Mouse (Mus musculus): ENCODE results near the gene Itih4. TPM values are rescaled to one million over a fixed set of nuclear protein-coding genes. Genes with fewer than 3 reads are reported as not detected.

Itih4 gene
- polyA plus RNA-seq, 1 experiment from 2014 or later = 0.16 TPM

- Histone ChIP-seq H3K36me3 (no peaks in the 10 kb centered on the region), H3K4me1 (no peaks in the 10 kb centered on the region), H3K27me3 (no peaks in the 10 kb centered on the region), H3K27ac (no peak overlapping the region), H3K4me3 (no peak overlapping the region), H3K9me3 (no peaks in the 10 kb centered on the region), H3K4me2 (no peak overlapping the region), H3K9ac (no peak overlapping the region)
- ATAC-seq (ENCODE audit: borderline replicate concordance, extremely low read depth, low FRiP score, low TSS enrichment) = no peak
- WGBS = 59% methylated on average over 5 of the region's 5 CpGs
Observed at GRCm38 (mm10) chr14:30913404-30913803, 27.1 kb downstream of the Itih4 start.

- Histone ChIP-seq H3K4me3 (no peak overlapping the region), H3K27ac (no peak overlapping the region), H3K36me3 (no peaks in the 10 kb centered on the region), H3K9ac (no peak overlapping the region), H3K27me3 (no peaks in the 10 kb centered on the region), H3K4me1 (0 out of 2 replicates have a peak, but pooled peaks cover 1% of the 10 kb centered on the region), H3K4me2 (no peak overlapping the region), H3K9me3 (no peaks in the 10 kb centered on the region)
- no peak for ATAC-seq (ENCODE audit: borderline replicate concordance, extremely low read depth, low FRiP score, low TSS enrichment)
- 66% methylated on average over 1 of the region's 1 CpGs for WGBS
Observed at GRCm38 (mm10) chr14:30916516-30916915, 30.2 kb downstream of the Itih4 start.

DNA sequence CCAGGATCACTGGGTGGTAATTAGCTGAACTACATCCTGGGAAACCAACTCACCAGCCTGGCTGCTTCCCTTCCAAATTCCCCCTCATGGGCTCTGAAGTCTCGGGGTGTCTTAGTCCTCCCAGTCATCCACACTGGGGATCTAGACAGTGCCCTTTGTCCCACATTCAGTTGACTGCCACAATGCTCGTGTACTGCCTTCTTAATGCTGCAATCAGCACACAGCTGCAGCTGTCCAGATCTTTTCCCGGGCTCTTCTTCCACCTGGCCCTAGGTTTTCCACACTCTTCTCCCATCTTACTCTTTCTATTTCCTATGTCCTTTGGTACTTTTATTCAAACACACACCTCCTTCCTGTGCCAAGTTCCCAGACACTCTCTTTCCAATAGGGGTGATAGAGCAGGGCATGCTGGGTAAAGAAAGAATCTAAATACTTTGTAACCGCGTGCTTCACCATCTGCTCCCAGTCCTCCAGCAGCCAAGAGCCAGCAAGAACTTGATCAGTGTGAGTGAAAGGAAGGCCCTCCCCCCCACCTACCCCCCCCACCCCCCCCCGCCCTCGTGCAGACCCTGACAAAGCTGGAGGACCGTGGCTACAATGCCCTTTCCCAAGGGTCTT lies 35.9 kb downstream of the Itih4 start:
- peak; percentile 31; the same call in 1 of the 2 replicates for ATAC-seq (ENCODE audit: borderline replicate concordance, extremely low read depth, low FRiP score, low TSS enrichment)
- no peaks in the 10 kb centered on the region for H3K27me3 ChIP-seq
- H3K4me2 ChIP-seq = no peak overlapping the region
- H3K36me3 ChIP-seq = no peaks in the 10 kb centered on the region
- H3K9ac ChIP-seq = no peak overlapping the region
- no peak overlapping the region for H3K4me3 ChIP-seq
- no peaks in the 10 kb centered on the region for H3K9me3 ChIP-seq
- H3K4me1 ChIP-seq = 0 out of 2 replicates have a peak, but pooled peaks cover 12% of the 10 kb centered on the region
- no peak overlapping the region for H3K27ac ChIP-seq
- WGBS = 34% methylated on average over 8 of the region's 8 CpGs

DNA sequence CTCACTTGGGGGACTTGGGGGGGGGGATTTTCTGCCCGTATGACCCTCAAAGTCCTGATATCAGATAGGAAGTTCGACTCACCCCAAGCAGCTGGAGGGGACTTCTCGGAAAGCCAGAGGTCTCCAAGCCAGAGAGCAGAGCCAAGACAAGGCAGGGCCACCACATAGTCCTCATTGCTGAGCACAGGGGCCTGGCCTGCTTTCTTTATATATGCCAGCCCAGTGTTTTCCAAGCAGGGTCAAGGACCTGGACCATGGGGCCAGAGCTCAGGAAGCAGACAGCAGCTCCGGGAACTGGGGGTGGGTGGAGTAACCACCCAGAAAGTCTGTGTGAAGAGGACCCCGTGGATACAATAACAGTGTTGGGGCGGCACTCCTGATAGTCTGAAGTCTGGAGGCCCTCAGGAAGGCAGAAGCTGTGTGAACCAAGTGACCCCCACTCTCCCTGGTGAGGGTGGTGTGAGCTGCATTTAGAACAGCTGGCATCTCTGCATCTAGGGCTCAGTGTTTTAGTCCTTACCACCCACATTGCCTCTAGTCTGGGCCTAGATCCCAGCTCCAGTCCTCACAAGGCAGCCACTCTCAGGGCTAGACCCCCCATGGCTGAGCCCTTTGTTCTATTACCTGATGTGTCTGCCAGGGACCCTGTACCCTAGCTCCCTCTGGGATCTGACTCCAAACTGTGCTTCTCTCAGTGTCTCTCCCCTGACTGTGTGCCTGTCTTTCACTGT lies 37.3 kb downstream of the Itih4 start, which contains the start of gene Itih3:
Gene Itih3 (minus strand): TSS at position 386 of the 731 bp plus-strand sequence.
- Histone ChIP-seq H3K27me3 (no peaks in the 10 kb centered on the region), H3K36me3 (no peaks in the 10 kb centered on the region), H3K4me2 (no peak within 1 kb of the TSS), H3K27ac (no peak within 1 kb of the TSS), H3K4me3 (no peak within 1 kb of the TSS), H3K9ac (no peak within 1 kb of the TSS), H3K9me3 (no peaks in the 10 kb centered on the region), H3K4me1 (0 out of 2 replicates have a peak, but pooled peaks cover 12% of the 10 kb centered on the region)
- 0 out of 2 replicates have a peak, but pooled peaks have one; percentile 39 for ATAC-seq (ENCODE audit: borderline replicate concordance, extremely low read depth, low FRiP score, low TSS enrichment)
- WGBS = 35% methylated on average over 6 of the region's 6 CpGs

- ATAC-seq (ENCODE audit: borderline replicate concordance, extremely low read depth, low FRiP score, low TSS enrichment) = no peak
- no peak overlapping the region for H3K9ac ChIP-seq
- WGBS = 91% methylated on average over 3 of the region's 3 CpGs
Observed at GRCm38 (mm10) chr14:30925492-30925891, 39.2 kb downstream of the Itih4 start.

GRCm38 (mm10) chr14:30930386-30930785 lies 44.1 kb downstream of the Itih4 start:
- 79% methylated on average over 4 of the region's 4 CpGs for WGBS
- no peak overlapping the region for H3K9ac ChIP-seq
- ATAC-seq (ENCODE audit: borderline replicate concordance, extremely low read depth, low FRiP score, low TSS enrichment) = no peak
- H3K4me2 ChIP-seq = no peak overlapping the region
- no peak overlapping the region for H3K27ac ChIP-seq
- no peaks in the 10 kb centered on the region for H3K27me3 ChIP-seq
- H3K9me3 ChIP-seq = no peaks in the 10 kb centered on the region
- no peak overlapping the region for H3K4me3 ChIP-seq
- H3K36me3 ChIP-seq = no peaks in the 10 kb centered on the region
- no peaks in the 10 kb centered on the region for H3K4me1 ChIP-seq

More at GRCm38 (mm10) chr14:30925492-30925891, 39.2 kb downstream of the Itih4 start:
- Histone ChIP-seq H3K27ac (no peak overlapping the region), H3K4me2 (no peak overlapping the region), H3K36me3 (no peaks in the 10 kb centered on the region), H3K4me3 (no peak overlapping the region), H3K27me3 (no peaks in the 10 kb centered on the region), H3K9me3 (no peaks in the 10 kb centered on the region), H3K4me1 (0 out of 2 replicates have a peak, but pooled peaks cover 12% of the 10 kb centered on the region)

GRCm38 (mm10) chr14:30933351-30933750 lies 47.1 kb downstream of the Itih4 start:
- no peak overlapping the region for H3K9ac ChIP-seq
- no peaks in the 10 kb centered on the region for H3K4me1 ChIP-seq
- H3K4me3 ChIP-seq = no peak overlapping the region
- WGBS = 75% methylated on average over 9 of the region's 9 CpGs
- no peak overlapping the region for H3K4me2 ChIP-seq
- 0 out of 2 replicates have a peak, but pooled peaks cover 4% of the 10 kb centered on the region for H3K27me3 ChIP-seq
- ATAC-seq (ENCODE audit: borderline replicate concordance, extremely low read depth, low FRiP score, low TSS enrichment) = no peak
- no peak overlapping the region for H3K27ac ChIP-seq
- no peaks in the 10 kb centered on the region for H3K9me3 ChIP-seq
- no peaks in the 10 kb centered on the region for H3K36me3 ChIP-seq

DNA sequence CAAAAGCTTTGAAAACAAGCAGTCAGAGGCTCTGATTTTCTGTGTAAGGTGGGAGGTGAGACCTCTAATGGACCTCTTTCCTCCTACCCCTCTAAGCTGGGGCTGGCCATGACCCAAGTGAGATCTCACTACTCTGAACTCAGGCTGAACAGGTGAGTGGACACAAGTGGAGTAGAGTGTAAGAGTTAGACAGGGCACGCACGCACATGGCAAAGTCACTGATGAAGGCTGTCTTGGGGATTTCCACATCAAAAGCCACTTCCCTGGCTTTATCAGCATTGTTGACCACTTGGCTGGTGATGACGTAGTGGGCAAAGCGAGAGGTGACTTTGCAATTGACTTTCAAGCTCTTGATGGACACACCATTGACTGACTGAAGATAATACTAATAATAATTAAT lies 56.0 kb downstream of the Itih4 start:
- 83% methylated on average over 4 of the region's 4 CpGs for WGBS

DNA sequence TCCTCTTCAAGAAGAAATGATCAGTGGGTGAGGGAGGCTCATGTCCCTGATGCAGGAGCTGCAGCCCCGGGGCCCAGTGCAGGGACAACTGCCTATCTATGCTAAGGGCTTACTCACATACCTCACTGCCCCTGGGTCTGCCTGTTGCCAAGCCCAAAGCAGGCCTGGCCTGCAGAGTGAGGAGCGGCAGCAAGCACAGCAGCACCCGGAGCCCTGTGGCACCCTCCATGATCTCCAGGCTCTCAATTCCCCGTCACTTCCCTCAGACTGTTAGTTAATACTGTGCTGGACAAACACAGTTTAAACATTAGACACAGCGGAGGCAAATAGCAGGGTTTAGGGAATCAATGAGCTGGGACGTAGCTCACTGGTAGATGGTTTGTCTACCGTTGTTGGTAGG lies 56.8 kb downstream of the Itih4 start, which contains the start of gene Itih1:
Gene Itih1 (minus strand): TSS at position 252 of the 400 bp plus-strand sequence.
- Histone ChIP-seq H3K27me3 (no peaks in the 10 kb centered on the region), H3K27ac (no peak within 1 kb of the TSS), H3K9me3 (no peaks in the 10 kb centered on the region), H3K9ac (no peak within 1 kb of the TSS), H3K36me3 (no peaks in the 10 kb centered on the region), H3K4me2 (no peak within 1 kb of the TSS), H3K4me3 (no peak within 1 kb of the TSS), H3K4me1 (no peaks in the 10 kb centered on the region)
- WGBS = 79% methylated on average over 7 of the region's 7 CpGs
- ATAC-seq (ENCODE audit: borderline replicate concordance, extremely low read depth, low FRiP score, low TSS enrichment) = no peak

More for the DNA sequence above, 56.0 kb downstream of the Itih4 start:
- Histone ChIP-seq H3K4me1 (no peaks in the 10 kb centered on the region), H3K4me2 (no peak overlapping the region), H3K9ac (no peak overlapping the region), H3K9me3 (no peaks in the 10 kb centered on the region), H3K27me3 (0 out of 2 replicates have a peak, but pooled peaks cover 4% of the 10 kb centered on the region), H3K4me3 (no peak overlapping the region), H3K36me3 (no peaks in the 10 kb centered on the region), H3K27ac (no peak overlapping the region)
- no peak for ATAC-seq (ENCODE audit: borderline replicate concordance, extremely low read depth, low FRiP score, low TSS enrichment)

- H3K27ac ChIP-seq = no peak overlapping the region
- no peak overlapping the region for H3K9ac ChIP-seq
- no peaks in the 10 kb centered on the region for H3K36me3 ChIP-seq
- no peaks in the 10 kb centered on the region for H3K27me3 ChIP-seq
- WGBS = 54% methylated on average over 11 of the region's 11 CpGs
- no peak overlapping the region for H3K4me2 ChIP-seq
- no peaks in the 10 kb centered on the region for H3K4me1 ChIP-seq
- H3K4me3 ChIP-seq = no peak overlapping the region
- ATAC-seq (ENCODE audit: borderline replicate concordance, extremely low read depth, low FRiP score, low TSS enrichment) = peak; percentile 29; the same call in 1 of the 2 replicates
- no peaks in the 10 kb centered on the region for H3K9me3 ChIP-seq
Observed at GRCm38 (mm10) chr14:30943860-30944674, 57.8 kb downstream of the Itih4 start.

GRCm38 (mm10) chr14:30944745-30945144 lies 58.5 kb downstream of the Itih4 start:
- no peaks in the 10 kb centered on the region for H3K36me3 ChIP-seq
- no peak overlapping the region for H3K4me2 ChIP-seq
- no peaks in the 10 kb centered on the region for H3K4me1 ChIP-seq
- no peaks in the 10 kb centered on the region for H3K9me3 ChIP-seq
- no peak overlapping the region for H3K27ac ChIP-seq
- WGBS = 83% methylated on average over 2 of the region's 2 CpGs
- no peak overlapping the region for H3K4me3 ChIP-seq
- no peak for ATAC-seq (ENCODE audit: borderline replicate concordance, extremely low read depth, low FRiP score, low TSS enrichment)
- no peak overlapping the region for H3K9ac ChIP-seq
- no peaks in the 10 kb centered on the region for H3K27me3 ChIP-seq

All from lung, embryonic 15.5 days (tissue).